Mouse (Mus musculus) stomach, embryonic 16.5 days (tissue): ENCODE results near the gene Cyb5b. TPM values are rescaled to one million over a fixed set of nuclear protein-coding genes. Genes with fewer than 3 reads are reported as not detected.

Experiments
- ATAC-seq: fragments of 200-750 bp; cut with Nextera tagmentation; 2 replicates; pipeline ENCODE4 v1.8.0; 2017; ENCODE audit warnings: moderate number of reproducible peaks, moderate TSS enrichment; ENCODE audit not compliant: insufficient read depth, low FRiP score
- H3K27ac ChIP-seq: fragments of 300-500 bp; sonication (generic); 2 replicates; pipeline ENCODE4 v1.5.1; 2014; ENCODE audit warnings: low read length
- H3K27me3 ChIP-seq: fragments of 300-500 bp; sonication (generic); 2 replicates; pipeline ENCODE4 v1.6.1; 2014; ENCODE audit warnings: low read length, control low read depth, mixed read lengths; ENCODE audit not compliant: control insufficient read depth, insufficient read depth
- H3K36me3 ChIP-seq: fragments of 300-500 bp; sonication (generic); 2 replicates; pipeline ENCODE4 v1.6.1; 2014; ENCODE audit warnings: low read length; ENCODE audit not compliant: control insufficient read depth, insufficient read depth
- H3K4me1 ChIP-seq: fragments of 300-500 bp; sonication (generic); 2 replicates; pipeline ENCODE4 v1.6.1; 2014; ENCODE audit warnings: low read length, control low read depth, mixed read lengths; ENCODE audit not compliant: control insufficient read depth, insufficient read depth
- H3K4me2 ChIP-seq: fragments of 300-500 bp; sonication (generic); 2 replicates; pipeline ENCODE4 v1.6.1; 2014; ENCODE audit warnings: low read depth, low read length, mixed read lengths
- H3K4me3 ChIP-seq: fragments of 300-500 bp; sonication (generic); replicated peaks from 2 replicates; pipeline ENCODE4 v1.5.1; 2014; ENCODE audit warnings: mild to moderate bottlenecking, low read length
- H3K9ac ChIP-seq: fragments of 300-500 bp; sonication (generic); 2 replicates; pipeline ENCODE4 v1.6.1; 2014; ENCODE audit warnings: low read length
- H3K9me3 ChIP-seq: fragments of 300-500 bp; sonication (generic); replicated peaks from 2 replicates; pipeline ENCODE4 v1.6.1; 2016; ENCODE audit warnings: low read length, control low read depth; ENCODE audit not compliant: control insufficient read depth
- WGBS: fragments of 180-500 bp; shearing (Covaris S2); extraction: QIAGEN DNeasy Blood & Tissue Kit; methylation state at CpG from one replicate; pipeline ENCODE4 v1.1.7; 2014; 5-methylcytosine and 5-hydroxymethylcytosine counted together
- polyA plus RNA-seq: library from polyadenylated mRNA; unstranded; fragments of >200 nt; fragmentation: Nextera tagmentation; extraction: Ambion mirVana; gene quantifications from 2 replicates; pipeline ENCODE4 v1.2.1, GENCODE M21; 2015

Gene Cyb5b
- polyA plus RNA-seq, 1 experiment from 2014 or later = 104 TPM

GRCm38 (mm10) chr8:107153326-107154210 lies 3.1 kb downstream of the Cyb5b start:
- WGBS = 86% methylated on average over 14 of the region's 14 CpGs
- Histone ChIP-seq H3K4me2 (no peak overlapping the region), H3K4me1 (0 out of 2 replicates have a peak, but pooled peaks cover 8% of the 10 kb centered on the region), H3K9me3 (no peaks in the 10 kb centered on the region), H3K4me3 (no peak overlapping the region), H3K36me3 (peaks cover 15% of the 10 kb centered on the region), H3K27me3 (no peaks in the 10 kb centered on the region), H3K9ac (no peak overlapping the region), H3K27ac (no peak overlapping the region)
- ATAC-seq = no peak

GRCm38 (mm10) chr8:107156816-107157215 lies 6.4 kb downstream of the Cyb5b start:
- Histone ChIP-seq H3K4me1 (no peaks in the 10 kb centered on the region), H3K27ac (no peak overlapping the region), H3K4me3 (no peak overlapping the region), H3K27me3 (no peaks in the 10 kb centered on the region), H3K9ac (no peak overlapping the region), H3K36me3 (peaks cover 15% of the 10 kb centered on the region), H3K4me2 (no peak overlapping the region), H3K9me3 (no peaks in the 10 kb centered on the region)
- ATAC-seq = no peak

- no peaks in the 10 kb centered on the region for H3K4me1 ChIP-seq
- H3K9me3 ChIP-seq = no peaks in the 10 kb centered on the region
- H3K9ac ChIP-seq = no peak overlapping the region
- no peak for ATAC-seq
- no peak overlapping the region for H3K4me2 ChIP-seq
- H3K27me3 ChIP-seq = no peaks in the 10 kb centered on the region
- H3K36me3 ChIP-seq = peaks cover 17% of the 10 kb centered on the region
- H3K4me3 ChIP-seq = no peak overlapping the region
- H3K27ac ChIP-seq = no peak overlapping the region
- 39% methylated on average over 1 of the region's 1 CpGs for WGBS
Observed at GRCm38 (mm10) chr8:107157836-107158235, 7.4 kb downstream of the Cyb5b start.

- Histone ChIP-seq H3K9me3 (no peaks in the 10 kb centered on the region), H3K4me3 (no peak overlapping the region), H3K36me3 (peaks cover 17% of the 10 kb centered on the region), H3K4me1 (no peaks in the 10 kb centered on the region), H3K27me3 (no peaks in the 10 kb centered on the region), H3K27ac (no peak overlapping the region), H3K9ac (no peak overlapping the region), H3K4me2 (no peak overlapping the region)
- ATAC-seq = no peak
Observed at GRCm38 (mm10) chr8:107158890-107159289, 8.4 kb downstream of the Cyb5b start.

DNA sequence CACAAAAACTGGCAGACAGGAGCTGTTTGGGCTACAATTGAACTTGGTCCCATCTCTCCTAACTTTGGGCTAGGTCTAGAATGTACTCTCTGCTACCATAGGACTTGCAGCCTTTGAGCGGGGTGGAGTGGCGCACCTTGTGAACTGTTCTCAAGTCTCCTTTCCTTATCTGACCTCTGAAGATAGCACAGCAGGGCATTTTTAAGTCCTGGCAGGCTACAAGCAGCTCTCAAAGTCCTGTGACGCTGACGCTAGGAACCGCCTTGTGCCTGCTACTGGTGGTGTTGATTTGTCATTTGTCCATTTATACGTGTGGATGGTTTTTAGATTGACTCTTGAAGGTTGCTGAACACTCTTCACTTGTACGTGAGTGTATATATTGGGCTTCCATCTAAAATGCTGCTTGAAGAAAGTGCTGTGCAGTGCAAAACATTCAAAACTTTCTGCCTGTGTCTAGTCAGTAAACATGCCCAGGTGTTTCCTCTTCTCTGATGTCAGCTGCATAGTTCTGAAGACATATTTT lies 13.9 kb downstream of the Cyb5b start:
- H3K4me3 ChIP-seq = no peak overlapping the region
- H3K4me1 ChIP-seq = no peaks in the 10 kb centered on the region
- H3K36me3 ChIP-seq = 0 out of 2 replicates have a peak, but pooled peaks cover 4% of the 10 kb centered on the region
- no peak overlapping the region for H3K9ac ChIP-seq
- no peak overlapping the region for H3K27ac ChIP-seq
- no peak for ATAC-seq
- H3K27me3 ChIP-seq = no peaks in the 10 kb centered on the region
- WGBS = 60% methylated on average over 7 of the region's 7 CpGs
- H3K9me3 ChIP-seq = no peaks in the 10 kb centered on the region
- no peak overlapping the region for H3K4me2 ChIP-seq

GRCm38 (mm10) chr8:107165745-107166144 lies 15.3 kb downstream of the Cyb5b start:
- peaks cover 9% of the 10 kb centered on the region for H3K36me3 ChIP-seq
- H3K27ac ChIP-seq = no peak overlapping the region
- no peaks in the 10 kb centered on the region for H3K27me3 ChIP-seq
- 87% methylated on average over 9 of the region's 9 CpGs for WGBS
- H3K4me3 ChIP-seq = no peak overlapping the region
- no peaks in the 10 kb centered on the region for H3K9me3 ChIP-seq
- H3K4me1 ChIP-seq = no peaks in the 10 kb centered on the region
- H3K4me2 ChIP-seq = no peak overlapping the region
- ATAC-seq = no peak
- no peak overlapping the region for H3K9ac ChIP-seq

- H3K27me3 ChIP-seq = no peaks in the 10 kb centered on the region
- no peak overlapping the region for H3K27ac ChIP-seq
- H3K36me3 ChIP-seq = peaks cover 8% of the 10 kb centered on the region
- ATAC-seq = no peak
- no peaks in the 10 kb centered on the region for H3K4me1 ChIP-seq
- WGBS = 87% methylated on average over 5 of the region's 5 CpGs
- H3K9ac ChIP-seq = no peak overlapping the region
- H3K4me2 ChIP-seq = no peak overlapping the region
- no peak overlapping the region for H3K4me3 ChIP-seq
- H3K9me3 ChIP-seq = no peaks in the 10 kb centered on the region
Observed at GRCm38 (mm10) chr8:107167848-107168247, 17.4 kb downstream of the Cyb5b start.

- H3K36me3 ChIP-seq = peaks cover 10% of the 10 kb centered on the region
- no peak overlapping the region for H3K4me2 ChIP-seq
- no peaks in the 10 kb centered on the region for H3K4me1 ChIP-seq
- no peak for ATAC-seq
- H3K9me3 ChIP-seq = no peaks in the 10 kb centered on the region
- H3K27ac ChIP-seq = no peak overlapping the region
- WGBS = 77% methylated on average over 8 of the region's 8 CpGs
- H3K4me3 ChIP-seq = no peak overlapping the region
- no peaks in the 10 kb centered on the region for H3K27me3 ChIP-seq
- no peak overlapping the region for H3K9ac ChIP-seq
Observed at GRCm38 (mm10) chr8:107172152-107172551, 21.7 kb downstream of the Cyb5b start.

GRCm38 (mm10) chr8:107172969-107173645 lies 22.7 kb downstream of the Cyb5b start:
- Histone ChIP-seq H3K9me3 (0 out of 2 replicates have a peak, but pooled peaks cover under 1% of the 10 kb centered on the region), H3K4me3 (no peak overlapping the region), H3K4me2 (no peak overlapping the region), H3K4me1 (no peaks in the 10 kb centered on the region), H3K36me3 (peaks cover 20% of the 10 kb centered on the region), H3K27ac (no peak overlapping the region), H3K27me3 (no peaks in the 10 kb centered on the region), H3K9ac (no peak overlapping the region)
- WGBS = 85% methylated on average over 9 of the region's 9 CpGs
- ATAC-seq = no peak
